ENCODE assay signal across 7 mouse cellular contexts in the genomic region with DNA sequence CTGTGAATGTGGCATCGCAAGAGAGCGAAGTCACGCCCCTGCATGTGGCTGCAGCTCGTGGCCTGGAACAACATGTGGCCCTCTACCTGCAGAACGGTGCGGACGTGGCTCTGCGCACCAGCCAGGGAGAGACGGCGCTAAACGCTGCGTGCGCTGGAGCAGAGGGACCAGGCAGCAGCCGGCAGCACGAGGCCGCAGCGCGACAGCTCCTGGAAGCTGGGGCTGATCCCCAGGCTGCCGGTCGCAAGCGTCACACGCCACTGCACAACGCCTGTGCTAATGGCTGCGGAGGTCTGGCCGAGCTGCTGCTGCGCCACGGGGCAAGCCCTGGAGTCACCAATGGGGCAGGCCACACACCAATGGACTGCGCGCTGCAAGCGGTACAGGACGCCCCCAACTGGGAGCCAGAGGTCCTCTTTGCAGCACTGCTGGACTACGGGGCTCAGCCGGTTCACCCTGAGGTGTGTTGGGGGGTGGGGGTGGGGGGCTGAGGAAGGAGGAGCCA. TPM values are rescaled to one million over a fixed set of nuclear protein-coding genes. Genes with fewer than 3 reads are reported as not detected.
DNase-seq lines count a peak whose midpoint lies in the region; ATAC-seq and TF ChIP-seq lines count a peak whose summit lies in the region.

No protein-coding gene starts in this region.

- no peaks in the 10 kb centered on the region for H3K9me3 ChIP-seq in lung, embryonic 16.5 days (ENCODE audit: control insufficient read depth, low read length)
- H3K9me3 ChIP-seq in forebrain, postnatal 0 days (ENCODE audit: low read length), result no peaks in the 10 kb centered on the region
- H3K9me3 ChIP-seq in midbrain, embryonic 15.5 days, result no peaks in the 10 kb centered on the region

- H3K9ac ChIP-seq in lung, embryonic 16.5 days (ENCODE audit: low read length), result peak overlapping the region; percentile 70
- peak overlapping the region; percentile 45 for H3K9ac ChIP-seq in forebrain, postnatal 0 days
- peak overlapping the region; percentile 27 for H3K9ac ChIP-seq in midbrain, embryonic 15.5 days

- H3K4me2 ChIP-seq in lung, embryonic 16.5 days (ENCODE audit: low read depth, low read length), result peak overlapping the region; percentile 77
- peak overlapping the region; percentile 75 for H3K4me2 ChIP-seq in forebrain, postnatal 0 days (ENCODE audit: low read depth)
- H3K4me2 ChIP-seq in midbrain, embryonic 15.5 days, result peak overlapping the region; percentile 91

- no peak for TF ChIP-seq CTCF in lung, adult 2 months (IDR thresholded peaks at IDR 0.05; ENCODE audit: insufficient read depth, low read length)
- no peak for TF ChIP-seq CTCF in forebrain, postnatal 0 days (IDR thresholded peaks at IDR 0.05; ENCODE audit: low read depth)

- TF ChIP-seq POLR2A in lung, adult 2 months (IDR thresholded peaks at IDR 0.05; ENCODE audit: borderline replicate concordance, extremely low read depth, low read depth, low read length), result no peak

- peak; percentile 78 for ATAC-seq in lung, embryonic 16.5 days (ENCODE audit: low read depth)
- peak; percentile 77 for ATAC-seq in forebrain, postnatal 0 days
- ATAC-seq in midbrain, embryonic 15.5 days (replicated peaks), result peak; percentile 70

- H3K36me3 ChIP-seq in lung, embryonic 16.5 days (ENCODE audit: control insufficient read depth, insufficient read depth, low read length), result no peaks in the 10 kb centered on the region
- H3K36me3 ChIP-seq in forebrain, postnatal 0 days (ENCODE audit: insufficient read depth), result no peaks in the 10 kb centered on the region
- no peaks in the 10 kb centered on the region for H3K36me3 ChIP-seq in midbrain, embryonic 15.5 days (replicated peaks)

- no peak overlapping the region for H3K27ac ChIP-seq in lung, embryonic 16.5 days (ENCODE audit: low read length)
- H3K27ac ChIP-seq in forebrain, postnatal 0 days (ENCODE audit: low read depth, low read length), result no peak overlapping the region
- peak overlapping the region; percentile 5 for H3K27ac ChIP-seq in midbrain, embryonic 15.5 days

- DNase-seq in lung, adult 2 months, result no peak
- DNase-seq in cerebellum, adult 9-11 months, result peak; percentile 41
- peak; percentile 50 for DNase-seq in forebrain, postnatal 0 days
- peak; percentile 76 to 84 for DNase-seq in kidney, postnatal 4 days
- no peak for DNase-seq in B cell, adult 2 months

- H3K4me1 ChIP-seq in lung, embryonic 16.5 days (replicated peaks; ENCODE audit: control insufficient read depth, insufficient read depth, low read length), result peaks cover 9% of the 10 kb centered on the region; the same call in 1 of the 2 replicates
- H3K4me1 ChIP-seq in lung, adult 2 months (ENCODE audit: control insufficient read depth, insufficient read depth, low read length), result 0 out of 2 replicates have a peak, but pooled peaks cover 2% of the 10 kb centered on the region
- H3K4me1 ChIP-seq in forebrain, postnatal 0 days (ENCODE audit: insufficient read depth), result no peaks in the 10 kb centered on the region
- peaks cover 9% of the 10 kb centered on the region for H3K4me1 ChIP-seq in midbrain, embryonic 15.5 days

- under 1% methylated on average over 33 of the region's 33 CpGs for WGBS in lung, embryonic 16.5 days
- WGBS in lung, adult 2 months, result 2% methylated on average over 33 of the region's 33 CpGs
- WGBS in forebrain, postnatal 0 days, result 3% methylated on average over 33 of the region's 33 CpGs
- under 1% methylated on average over 33 of the region's 33 CpGs for WGBS in midbrain, embryonic 15.5 days

- no peaks in the 10 kb centered on the region; the same call in 1 of the 2 replicates for H3K27me3 ChIP-seq in lung, embryonic 16.5 days (ENCODE audit: control insufficient read depth, insufficient read depth, low read depth, low read length)
- H3K27me3 ChIP-seq in forebrain, postnatal 0 days (ENCODE audit: insufficient read depth, low read length), result peaks cover 4% of the 10 kb centered on the region; the same call in 1 of the 2 replicates
- 0 out of 2 replicates have a peak, but pooled peaks cover 4% of the 10 kb centered on the region for H3K27me3 ChIP-seq in midbrain, embryonic 15.5 days (replicated peaks)

- H3K4me3 ChIP-seq in lung, embryonic 16.5 days (ENCODE audit: low read length), result peak overlapping the region; percentile 48
- H3K4me3 ChIP-seq in lung, adult 2 months (replicated peaks; ENCODE audit: extremely low read depth, low read depth, low read length), result no peak overlapping the region
- H3K4me3 ChIP-seq in forebrain, postnatal 0 days (ENCODE audit: low read depth, low read length), result peak overlapping the region; percentile 33
- peak overlapping the region; percentile 36 for H3K4me3 ChIP-seq in midbrain, embryonic 15.5 days

RNA-seq across cellular contexts. Expression of a gene that starts 7.9 kb away (rescaled TPM):
- polyA plus RNA-seq in lung, embryonic 16.5 days (2015; fragmentation: Nextera tagmentation; extraction: Ambion mirVana), result 0.05 and 0.08 TPM in 2 replicates
- polyA plus RNA-seq in lung, adult 2 months (2012; rRNA removed), result 0.15 and 1.8 TPM in 2 replicates
- total RNA-seq in forebrain, postnatal 0 days (2014; rRNA removed), result 0.54 and 1.4 TPM in 2 replicates
- polyA plus RNA-seq in forebrain, postnatal 0 days (2015; fragmentation: Nextera tagmentation; extraction: Ambion mirVana), result 0.11 TPM in 1 of 2 replicates, not detected in the other
- 0.05 TPM in 1 of 2 replicates, not detected in the other for polyA plus RNA-seq in midbrain, embryonic 15.5 days (2015; fragmentation: Nextera tagmentation; extraction: Ambion mirVana)

RNA-seq across cellular contexts. Expression of a gene that starts 8.3 kb away (rescaled TPM):
- polyA plus RNA-seq in lung, embryonic 16.5 days (2015; fragmentation: Nextera tagmentation; extraction: Ambion mirVana), result 52.8 and 60.2 TPM in 2 replicates
- polyA plus RNA-seq in lung, adult 2 months (2012; rRNA removed), result 46.3 and 53.4 TPM in 2 replicates
- total RNA-seq in forebrain, postnatal 0 days (2014; rRNA removed), result 72.5 and 77.4 TPM in 2 replicates
- polyA plus RNA-seq in forebrain, postnatal 0 days (2015; fragmentation: Nextera tagmentation; extraction: Ambion mirVana), result 63.0 and 67.0 TPM in 2 replicates
- polyA plus RNA-seq in midbrain, embryonic 15.5 days (2015; fragmentation: Nextera tagmentation; extraction: Ambion mirVana), result 82.3 and 84.4 TPM in 2 replicates

RNA-seq across cellular contexts. Expression of a gene that starts 20.0 kb away (rescaled TPM):
- 11.1 and 11.6 TPM in 2 replicates for polyA plus RNA-seq in lung, embryonic 16.5 days (2015; fragmentation: Nextera tagmentation; extraction: Ambion mirVana)
- polyA plus RNA-seq in lung, adult 2 months (2012; rRNA removed), result 33.1 and 38.8 TPM in 2 replicates
- 162 and 167 TPM in 2 replicates for total RNA-seq in forebrain, postnatal 0 days (2014; rRNA removed)
- 24.3 and 26.2 TPM in 2 replicates for polyA plus RNA-seq in forebrain, postnatal 0 days (2015; fragmentation: Nextera tagmentation; extraction: Ambion mirVana)
- polyA plus RNA-seq in midbrain, embryonic 15.5 days (2015; fragmentation: Nextera tagmentation; extraction: Ambion mirVana), result 31.6 and 31.8 TPM in 2 replicates

RNA-seq across cellular contexts. Expression of a gene that starts 27.8 kb away (rescaled TPM):
- 18.7 and 19.4 TPM in 2 replicates for polyA plus RNA-seq in lung, embryonic 16.5 days (2015; fragmentation: Nextera tagmentation; extraction: Ambion mirVana)
- 0.65 and 0.68 TPM in 2 replicates for polyA plus RNA-seq in lung, adult 2 months (2012; rRNA removed)
- 0.62 and 1.0 TPM in 2 replicates for total RNA-seq in forebrain, postnatal 0 days (2014; rRNA removed)
- polyA plus RNA-seq in forebrain, postnatal 0 days (2015; fragmentation: Nextera tagmentation; extraction: Ambion mirVana), result 1.5 and 1.6 TPM in 2 replicates
- 2.2 and 2.5 TPM in 2 replicates for polyA plus RNA-seq in midbrain, embryonic 15.5 days (2015; fragmentation: Nextera tagmentation; extraction: Ambion mirVana)

RNA-seq across cellular contexts. Expression of a gene that starts 43.1 kb away (rescaled TPM):
- polyA plus RNA-seq in lung, embryonic 16.5 days (2015; fragmentation: Nextera tagmentation; extraction: Ambion mirVana), result 69.6 and 73.0 TPM in 2 replicates
- 23.9 and 27.7 TPM in 2 replicates for polyA plus RNA-seq in lung, adult 2 months (2012; rRNA removed)
- 94.3 and 109 TPM in 2 replicates for total RNA-seq in forebrain, postnatal 0 days (2014; rRNA removed)
- polyA plus RNA-seq in forebrain, postnatal 0 days (2015; fragmentation: Nextera tagmentation; extraction: Ambion mirVana), result 73.2 and 78.7 TPM in 2 replicates
- 82.8 and 83.9 TPM in 2 replicates for polyA plus RNA-seq in midbrain, embryonic 15.5 days (2015; fragmentation: Nextera tagmentation; extraction: Ambion mirVana)

Comparison
In these comparisons a context has a peak if more than half of its experiments do, and no peak if none do; other contexts are left out.
1. DNase-seq: peak in cerebellum, adult 9-11 months (single experiment), forebrain, postnatal 0 days (single experiment) and kidney, postnatal 4 days (2 of 2); none in lung, adult 2 months (single experiment) and B cell, adult 2 months (0 of 2).
2. Peak in every context shown above with its lines, with median percentiles within 50 percentile points of each other: ATAC-seq, H3K4me2 ChIP-seq and H3K9ac ChIP-seq.